Mouse (Mus musculus) kidney, adult 2 months (tissue): ENCODE measurements around the gene Mslnl. TPM values are rescaled to one million over a fixed set of nuclear protein-coding genes. Genes with fewer than 3 reads are reported as not detected.

ENCODE experiments used
- DNase-seq: peaks from one replicate; pipeline ENCODE4 v3.0.0; 2021
- H3K27ac ChIP-seq: fragments of 200-500 bp; 2 replicates; pipeline ENCODE4 v1.5.1; 2012; ENCODE audit warnings: low read depth, low read length, control low read depth, inconsistent platforms; ENCODE audit not compliant: insufficient read depth
- H3K27me3 ChIP-seq: fragments of 200-500 bp; replicated peaks from 2 replicates; pipeline ENCODE4 v1.6.1; 2012; ENCODE audit warnings: mild to moderate bottlenecking, moderate library complexity, low read length, inconsistent platforms; ENCODE audit not compliant: control insufficient read depth, insufficient read depth
- H3K36me3 ChIP-seq: fragments of 200-500 bp; 2 replicates; pipeline ENCODE4 v1.6.1; 2012; ENCODE audit warnings: mild to moderate bottlenecking, moderate library complexity, low read length, inconsistent platforms; ENCODE audit not compliant: control insufficient read depth, insufficient read depth
- H3K4me1 ChIP-seq: fragments of 200-500 bp; 2 replicates; pipeline ENCODE4 v1.6.1; 2011; ENCODE audit warnings: low read length; ENCODE audit not compliant: control insufficient read depth, insufficient read depth
- H3K4me3 ChIP-seq: fragments of 200-500 bp; 2 replicates; pipeline ENCODE4 v1.5.1; 2011; ENCODE audit warnings: mild to moderate bottlenecking, low read depth, low read length, control low read depth; ENCODE audit not compliant: insufficient read depth
- CTCF ChIP-seq: fragments of 200-500 bp; conservative IDR thresholded peaks from 2 replicates; pipeline ENCODE4 v1.5.1; 2011; ENCODE audit warnings: low read depth, mild to moderate bottlenecking, control low read depth, low read length, moderate library complexity, mixed read lengths; ENCODE audit not compliant: insufficient read depth, insufficient read length
- POLR2A ChIP-seq: fragments of 200-500 bp; IDR thresholded peaks from one replicate; pipeline ENCODE4 v1.6.1; 2011; ENCODE audit warnings: low read depth, low read length, control low read depth
- WGBS: fragments of 180-500 bp; shearing (Covaris S2); methylation state at CpG from one replicate; pipeline ENCODE4 v1.1.7; 2018; 5-methylcytosine and 5-hydroxymethylcytosine counted together
- polyA plus RNA-seq: library from polyadenylated mRNA; depleted of rRNA; stranded (reverse); fragments of >200 nt; gene quantifications from 2 replicates; pipeline ENCODE4 v1.2.3, GENCODE M21; 2012

The Mslnl gene
- polyA plus RNA-seq, 1 experiment = not detected

DNA sequence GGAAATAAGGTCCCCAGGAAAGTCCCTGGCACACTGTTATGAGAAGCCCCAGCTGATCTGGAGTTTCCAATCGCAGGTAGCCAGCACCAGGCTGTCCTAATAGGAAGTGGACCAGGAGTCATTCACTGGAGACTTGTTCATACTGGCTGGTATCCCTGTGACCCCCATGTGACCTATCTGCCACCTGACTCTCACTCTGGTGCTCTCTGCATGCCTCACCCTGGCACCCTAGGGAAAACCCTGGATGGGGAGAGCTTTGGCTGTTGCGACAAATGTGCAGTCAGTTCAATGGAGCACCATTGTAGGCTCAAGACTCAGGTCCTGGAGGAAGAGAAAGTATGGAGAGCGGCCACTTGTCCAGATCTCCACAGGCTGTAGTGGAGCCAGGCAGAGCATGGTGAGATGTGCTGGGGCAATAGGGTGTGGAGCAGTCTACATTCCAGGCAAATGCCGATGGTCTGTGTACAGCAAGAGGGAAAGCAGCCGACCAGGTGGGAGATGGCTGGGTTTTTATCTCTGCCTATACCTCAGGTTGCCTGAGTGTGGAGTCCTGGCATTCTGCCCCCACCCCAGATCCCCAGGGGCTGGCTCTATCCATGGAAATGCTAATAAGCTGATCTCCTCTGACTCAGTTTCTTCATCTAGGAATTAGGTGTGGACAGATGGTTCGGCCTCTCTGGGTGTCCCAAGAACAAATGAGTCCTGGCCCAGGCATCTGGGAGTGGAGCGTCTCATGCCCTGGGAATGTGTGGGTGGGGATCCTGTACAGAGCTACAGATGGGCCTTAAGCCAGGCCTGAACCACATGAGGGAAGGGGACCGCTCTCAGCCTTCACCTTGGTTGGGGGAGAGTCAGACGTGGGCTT lies 20.8 kb downstream of the Mslnl start:
- 68% methylated on average over 9 of the region's 9 CpGs for WGBS
- TF ChIP-seq CTCF = no peak
- no peak for DNase-seq

GRCm38 (mm10) chr17:25757691-25758090 lies 21.8 kb downstream of the Mslnl start:
- WGBS = 45% methylated on average over 3 of the region's 3 CpGs
- no peak for DNase-seq
- no peak overlapping the region for H3K27ac ChIP-seq
- H3K36me3 ChIP-seq = no peaks in the 10 kb centered on the region
- no peaks in the 10 kb centered on the region for H3K27me3 ChIP-seq
- no peak overlapping the region for H3K4me3 ChIP-seq
- no peaks in the 10 kb centered on the region for H3K4me1 ChIP-seq
- TF ChIP-seq POLR2A (no peak), CTCF (no peak)

More for the DNA sequence above, 20.8 kb downstream of the Mslnl start:
- Histone ChIP-seq H3K27ac (no peak overlapping the region), H3K27me3 (no peaks in the 10 kb centered on the region), H3K4me1 (no peaks in the 10 kb centered on the region), H3K4me3 (no peak overlapping the region), H3K36me3 (no peaks in the 10 kb centered on the region)

- 68% methylated on average over 8 of the region's 8 CpGs for WGBS
- TF ChIP-seq POLR2A (no peak), CTCF (no peak)
- H3K27ac ChIP-seq = no peak overlapping the region
- no peak overlapping the region for H3K4me3 ChIP-seq
- no peak for DNase-seq
- H3K36me3 ChIP-seq = no peaks in the 10 kb centered on the region
- no peaks in the 10 kb centered on the region for H3K27me3 ChIP-seq
- H3K4me1 ChIP-seq = no peaks in the 10 kb centered on the region
Measured at GRCm38 (mm10) chr17:25760148-25760547, 24.3 kb downstream of the Mslnl start.

GRCm38 (mm10) chr17:25761561-25761970 lies 25.7 kb downstream of the Mslnl start:
- no peak for TF ChIP-seq CTCF
- TF ChIP-seq POLR2A = no peak
- Histone ChIP-seq H3K36me3 (no peaks in the 10 kb centered on the region), H3K4me3 (no peak overlapping the region), H3K27ac (no peak overlapping the region), H3K4me1 (no peaks in the 10 kb centered on the region), H3K27me3 (no peaks in the 10 kb centered on the region)
- 56% methylated on average over 4 of the region's 4 CpGs for WGBS
- DNase-seq = no peak

DNA sequence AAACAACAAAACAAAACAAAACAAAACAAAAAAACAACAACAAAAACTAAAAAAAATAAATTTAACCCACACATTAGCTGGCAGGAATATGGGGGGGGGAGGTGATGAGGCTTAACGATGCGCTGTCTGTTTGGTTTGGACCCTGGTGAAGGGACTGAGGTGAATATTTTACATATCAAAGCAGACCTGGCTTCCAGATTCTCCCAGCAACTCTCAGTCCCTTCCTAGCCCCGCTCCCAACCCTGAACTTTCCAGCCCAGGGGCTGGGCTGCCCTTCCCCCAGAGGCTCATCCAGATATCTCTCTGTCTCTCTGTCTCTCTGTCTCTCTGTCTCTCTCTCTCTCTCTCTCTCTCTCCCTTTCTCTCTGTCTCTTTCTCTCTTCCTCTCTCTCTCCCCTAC lies 26.7 kb downstream of the Mslnl start:
- Histone ChIP-seq H3K27ac (no peak overlapping the region), H3K4me1 (no peaks in the 10 kb centered on the region), H3K27me3 (no peaks in the 10 kb centered on the region), H3K4me3 (no peak overlapping the region), H3K36me3 (no peaks in the 10 kb centered on the region)
- DNase-seq = no peak
- 43% methylated on average over 3 of the region's 3 CpGs for WGBS
- TF ChIP-seq POLR2A = no peak
- TF ChIP-seq CTCF = no peak

DNA sequence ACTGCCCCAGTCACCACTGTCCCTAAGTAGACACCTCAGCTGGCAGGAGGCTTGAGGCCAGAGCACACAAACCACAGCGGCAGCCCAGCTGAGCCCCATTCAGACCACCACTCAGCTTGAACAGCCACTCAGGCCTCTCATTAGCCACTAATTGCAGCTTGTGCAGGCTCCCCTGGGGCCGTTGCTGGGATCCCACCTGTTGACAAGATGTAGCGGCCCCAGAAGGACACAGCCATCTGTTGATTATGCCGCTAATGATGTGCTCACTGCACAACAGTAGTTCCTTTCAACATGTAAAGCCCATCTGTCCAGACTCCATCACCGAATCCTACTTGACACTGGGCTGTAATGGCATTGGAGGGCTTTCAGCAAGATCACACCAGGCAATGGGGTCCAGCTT lies 30.0 kb downstream of the Mslnl start:
- H3K27ac ChIP-seq = no peak overlapping the region
- no peaks in the 10 kb centered on the region for H3K36me3 ChIP-seq
- H3K4me1 ChIP-seq = no peaks in the 10 kb centered on the region
- no peaks in the 10 kb centered on the region for H3K27me3 ChIP-seq
- DNase-seq = no peak
- no peak for TF ChIP-seq POLR2A
- no peak for TF ChIP-seq CTCF
- WGBS = 62% methylated on average over 5 of the region's 5 CpGs
- H3K4me3 ChIP-seq = no peak overlapping the region

DNA sequence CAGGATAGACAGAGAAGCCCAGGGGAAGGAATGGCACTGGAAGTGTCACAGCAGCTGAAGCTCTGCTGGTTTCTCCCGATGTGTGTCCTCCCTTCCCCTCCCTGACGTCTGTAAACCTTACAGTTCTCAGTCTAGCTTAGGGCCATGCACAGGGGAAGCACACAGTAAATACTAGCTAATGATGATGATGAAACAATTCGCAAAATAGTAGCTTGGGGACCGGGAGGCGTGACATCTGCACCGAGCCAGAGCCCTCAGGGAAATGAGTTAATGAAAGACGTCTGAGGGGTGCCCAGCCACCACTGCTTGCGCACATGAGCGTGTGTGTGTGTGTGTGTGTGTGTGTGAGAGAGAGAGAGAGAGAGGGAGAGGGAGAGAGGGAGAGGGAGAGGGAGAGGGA lies 33.5 kb downstream of the Mslnl start:
- DNase-seq = no peak
- TF ChIP-seq CTCF (no peak), POLR2A (no peak)
- Histone ChIP-seq H3K36me3 (no peaks in the 10 kb centered on the region), H3K27ac (no peak overlapping the region), H3K27me3 (no peaks in the 10 kb centered on the region), H3K4me1 (0 out of 2 replicates have a peak, but pooled peaks cover 3% of the 10 kb centered on the region), H3K4me3 (no peak overlapping the region)
- WGBS = 45% methylated on average over 9 of the region's 9 CpGs
